Mouse (Mus musculus) lung, embryonic 15.5 days (tissue): ENCODE data around the gene Brinp3. TPM values are rescaled to one million over a fixed set of nuclear protein-coding genes. Genes with fewer than 3 reads are reported as not detected.
A peak's percentile ranks its signal among the peaks of the same experiment; 100 is the strongest.

ENCODE experiments used
- ATAC-seq: fragments of 200-750 bp; cut with Nextera tagmentation; 2 replicates; pipeline ENCODE4 v1.8.0; 2017; ENCODE audit warnings: moderate number of reproducible peaks, borderline replicate concordance; ENCODE audit not compliant: low FRiP score, low TSS enrichment; ENCODE audit errors: extremely low read depth
- H3K27ac ChIP-seq: fragments of 300-500 bp; sonication (generic); 2 replicates; pipeline ENCODE4 v1.5.1; 2015; ENCODE audit warnings: moderate library complexity, mild to moderate bottlenecking, inconsistent platforms
- H3K27me3 ChIP-seq: fragments of 300-500 bp; sonication (generic); 2 replicates; pipeline ENCODE4 v1.6.1; 2015; ENCODE audit warnings: inconsistent platforms
- H3K36me3 ChIP-seq: fragments of 300-500 bp; sonication (generic); 2 replicates; pipeline ENCODE4 v1.6.1; 2015; ENCODE audit warnings: inconsistent platforms
- H3K4me1 ChIP-seq: fragments of 300-500 bp; sonication (generic); 2 replicates; pipeline ENCODE4 v1.6.1; 2015; ENCODE audit warnings: inconsistent platforms
- H3K4me2 ChIP-seq: fragments of 300-500 bp; sonication (generic); 2 replicates; pipeline ENCODE4 v1.6.1; 2015; ENCODE audit warnings: inconsistent platforms, mild to moderate bottlenecking, moderate library complexity
- H3K4me3 ChIP-seq: fragments of 300-500 bp; sonication (generic); 2 replicates; pipeline ENCODE4 v1.5.1; 2015; ENCODE audit warnings: mild to moderate bottlenecking, inconsistent platforms
- H3K9ac ChIP-seq: fragments of 300-500 bp; sonication (generic); 2 replicates; pipeline ENCODE4 v1.6.1; 2015; ENCODE audit warnings: inconsistent platforms
- H3K9me3 ChIP-seq: fragments of 300-500 bp; sonication (generic); 2 replicates; pipeline ENCODE4 v1.6.1; 2016; ENCODE audit warnings: inconsistent platforms
- WGBS: fragments of 180-500 bp; shearing (Covaris S2); methylation state at CpG from one replicate; pipeline ENCODE4 v1.1.7; 2015; 5-methylcytosine and 5-hydroxymethylcytosine counted together
- polyA plus RNA-seq: library from polyadenylated mRNA; unstranded; fragments of >200 nt; fragmentation: Nextera tagmentation; extraction: Ambion mirVana; gene quantifications from 2 replicates; pipeline ENCODE4 v1.2.1, GENCODE M21; 2015

Gene Brinp3
- polyA plus RNA-seq = 0.06 and 0.11 TPM in 2 replicates

DNA sequence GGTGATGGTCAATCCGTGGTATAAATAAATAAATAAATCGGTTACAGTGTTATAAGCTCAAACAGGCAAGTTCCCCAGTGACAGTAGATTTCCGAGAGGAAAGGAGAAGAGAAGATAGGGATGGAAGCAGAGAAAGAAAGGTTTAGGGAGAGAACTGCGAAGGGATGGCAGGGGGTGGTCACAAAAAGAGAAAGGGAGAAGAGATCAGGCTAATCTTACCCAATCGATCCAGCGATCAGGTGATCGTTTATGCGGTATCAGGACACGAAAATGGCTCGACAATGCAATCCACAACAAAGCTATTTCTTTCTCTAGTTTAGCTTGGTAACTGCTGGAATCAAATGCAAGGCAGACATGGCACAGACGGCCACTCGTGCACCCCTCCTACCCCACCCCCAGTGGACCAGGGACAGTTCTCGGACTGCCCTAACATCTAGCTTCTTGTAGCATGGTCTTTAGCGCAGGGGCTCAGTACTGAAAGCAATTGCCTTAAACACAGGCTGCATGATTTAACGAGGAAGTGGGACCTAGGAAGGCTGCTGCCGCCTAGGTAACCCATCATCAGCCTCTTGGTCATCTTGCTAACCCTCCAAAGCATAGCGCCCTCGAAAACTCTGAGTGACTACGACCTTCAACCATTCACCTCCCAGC is at the start of gene Brinp3:
TSS of gene Brinp3 (plus strand) at position 80 of the 651 bp plus-strand sequence.
- Histone ChIP-seq H3K27me3 (peaks cover 39% of the 10 kb centered on the region), H3K9me3 (no peaks in the 10 kb centered on the region), H3K4me2 (peak within 1 kb of the TSS; percentile 46), H3K4me1 (peaks cover 8% of the 10 kb centered on the region; the same call in 1 of the 2 replicates), H3K4me3 (peak within 1 kb of the TSS; percentile 8; the same call in 1 of the 2 replicates), H3K36me3 (no peaks in the 10 kb centered on the region), H3K9ac (no peak within 1 kb of the TSS), H3K27ac (no peak within 1 kb of the TSS)
- ATAC-seq = no peak
- WGBS = 3% methylated on average over 19 of the region's 19 CpGs

DNA sequence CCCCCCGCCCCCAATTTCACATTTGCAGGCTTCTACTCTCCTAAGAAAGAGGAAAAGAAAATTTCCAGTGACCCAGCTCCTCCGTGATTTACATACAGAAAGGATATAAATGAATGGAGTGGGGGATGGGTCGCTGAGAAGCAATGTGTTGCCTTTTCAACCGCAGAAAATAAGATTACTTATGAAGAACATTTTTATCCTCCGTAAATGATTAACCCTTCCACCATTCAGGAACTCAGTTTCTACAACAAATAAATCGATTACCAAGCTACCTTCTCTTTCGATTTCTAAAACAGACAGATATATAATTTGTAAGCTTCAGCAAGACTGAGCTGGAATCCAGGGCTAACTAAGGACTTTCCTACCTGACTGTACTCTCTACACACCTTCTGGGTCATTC is 339 bp upstream of the Brinp3 start:
- peaks cover 8% of the 10 kb centered on the region; the same call in 1 of the 2 replicates for H3K4me1 ChIP-seq
- H3K27me3 ChIP-seq = peaks cover 39% of the 10 kb centered on the region
- ATAC-seq = no peak
- no peaks in the 10 kb centered on the region for H3K36me3 ChIP-seq
- WGBS = 11% methylated on average over 7 of the region's 7 CpGs
- peak overlapping the region; percentile 46 for H3K4me2 ChIP-seq
- no peak overlapping the region for H3K9ac ChIP-seq
- no peaks in the 10 kb centered on the region for H3K9me3 ChIP-seq
- peak overlapping the region; percentile 8; the same call in 1 of the 2 replicates for H3K4me3 ChIP-seq
- no peak overlapping the region for H3K27ac ChIP-seq

GRCm38 (mm10) chr1:146495386-146495785 is 826 bp downstream of the Brinp3 start:
- Histone ChIP-seq H3K9me3 (no peaks in the 10 kb centered on the region), H3K27ac (no peak overlapping the region), H3K4me3 (no peak overlapping the region; the same call in 1 of the 2 replicates), H3K36me3 (no peaks in the 10 kb centered on the region), H3K9ac (no peak overlapping the region), H3K27me3 (peaks cover 39% of the 10 kb centered on the region), H3K4me2 (peak overlapping the region; percentile 46; the same call in 1 of the 2 replicates), H3K4me1 (peaks cover 8% of the 10 kb centered on the region; the same call in 1 of the 2 replicates)
- ATAC-seq = no peak
- WGBS = 1% methylated on average over 3 of the region's 3 CpGs

- ATAC-seq = peak; percentile 55; the same call in 1 of the 2 replicates
- no peak overlapping the region for H3K9ac ChIP-seq
- peaks cover 39% of the 10 kb centered on the region for H3K27me3 ChIP-seq
These were observed 3.0 kb downstream of the Brinp3 start for GRCm38 (mm10) chr1:146497381-146498081.

GRCm38 (mm10) chr1:146498085-146498779 is 3.7 kb downstream of the Brinp3 start:
- whole genome bisulfite sequencing = under 1% methylated on average over 16 of the region's 16 CpGs
- no peaks in the 10 kb centered on the region for H3K36me3 ChIP-seq
- peaks cover 8% of the 10 kb centered on the region; the same call in 1 of the 2 replicates for H3K4me1 ChIP-seq
- no peaks in the 10 kb centered on the region for H3K9me3 ChIP-seq
- H3K4me2 ChIP-seq = peak overlapping the region; percentile 88
- peak overlapping the region; percentile 42 for H3K4me3 ChIP-seq
- peaks cover 39% of the 10 kb centered on the region for H3K27me3 ChIP-seq
- no peak overlapping the region for H3K9ac ChIP-seq
- no peak for ATAC-seq
- H3K27ac ChIP-seq = no peak overlapping the region

More at GRCm38 (mm10) chr1:146497381-146498081, 3.0 kb downstream of the Brinp3 start:
- H3K4me2 ChIP-seq = peak overlapping the region; percentile 88
- peaks cover 8% of the 10 kb centered on the region; the same call in 1 of the 2 replicates for H3K4me1 ChIP-seq
- no peaks in the 10 kb centered on the region for H3K36me3 ChIP-seq
- peak overlapping the region; percentile 42 for H3K4me3 ChIP-seq
- under 1% methylated on average over 28 of the region's 28 CpGs for WGBS
- no peaks in the 10 kb centered on the region for H3K9me3 ChIP-seq
- H3K27ac ChIP-seq = no peak overlapping the region

DNA sequence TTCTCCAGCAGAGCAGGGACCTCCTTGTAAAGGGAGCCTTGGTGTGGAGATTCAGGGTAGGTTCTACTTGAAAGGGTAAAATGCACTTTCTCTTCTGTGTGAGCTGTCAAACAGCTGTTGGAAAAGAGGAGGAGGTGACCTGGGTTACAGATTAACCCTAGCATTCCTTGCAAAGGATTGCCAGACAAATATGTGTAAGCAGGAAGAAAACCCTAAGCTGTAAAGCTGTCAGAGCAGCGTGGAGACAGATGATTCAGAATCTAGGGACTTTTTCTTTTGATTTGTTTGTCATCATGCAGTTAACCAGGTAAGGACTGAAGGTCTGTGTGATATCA is 4.2 kb downstream of the Brinp3 start:
- no peak overlapping the region for H3K9ac ChIP-seq
- peaks cover 39% of the 10 kb centered on the region for H3K27me3 ChIP-seq
- H3K4me1 ChIP-seq = peaks cover 8% of the 10 kb centered on the region; the same call in 1 of the 2 replicates
- no peaks in the 10 kb centered on the region for H3K9me3 ChIP-seq
- peak overlapping the region; percentile 88 for H3K4me2 ChIP-seq
- 3% methylated on average over 1 of the region's 1 CpGs for WGBS
- no peak for ATAC-seq
- no peak overlapping the region for H3K27ac ChIP-seq
- peak overlapping the region; percentile 42; the same call in 1 of the 2 replicates for H3K4me3 ChIP-seq
- no peaks in the 10 kb centered on the region for H3K36me3 ChIP-seq

DNA sequence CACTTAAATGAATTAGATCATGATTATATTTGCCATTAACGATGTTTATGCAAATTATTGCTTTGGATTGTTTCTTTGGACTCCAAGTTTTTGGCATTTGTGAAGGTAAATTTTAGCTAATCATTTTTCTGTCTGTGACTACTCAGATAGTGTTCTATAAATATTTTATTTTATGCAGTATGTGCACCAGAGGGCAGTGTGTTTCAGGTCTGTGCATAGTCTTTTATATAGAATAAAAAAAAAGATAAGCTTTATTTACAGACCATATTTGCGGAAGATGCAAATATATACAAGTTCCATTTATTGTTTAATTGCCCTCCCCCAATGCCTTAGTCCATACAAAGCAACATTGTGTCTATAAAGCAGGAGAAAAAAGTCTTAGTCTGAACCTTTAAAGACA is 20.8 kb downstream of the Brinp3 start:
- Histone ChIP-seq H3K4me1 (no peaks in the 10 kb centered on the region), H3K36me3 (no peaks in the 10 kb centered on the region), H3K4me2 (no peak overlapping the region), H3K9me3 (no peaks in the 10 kb centered on the region), H3K4me3 (no peak overlapping the region), H3K27me3 (no peaks in the 10 kb centered on the region), H3K27ac (no peak overlapping the region), H3K9ac (no peak overlapping the region)
- WGBS = 68% methylated on average over 2 of the region's 2 CpGs
- ATAC-seq = no peak

DNA sequence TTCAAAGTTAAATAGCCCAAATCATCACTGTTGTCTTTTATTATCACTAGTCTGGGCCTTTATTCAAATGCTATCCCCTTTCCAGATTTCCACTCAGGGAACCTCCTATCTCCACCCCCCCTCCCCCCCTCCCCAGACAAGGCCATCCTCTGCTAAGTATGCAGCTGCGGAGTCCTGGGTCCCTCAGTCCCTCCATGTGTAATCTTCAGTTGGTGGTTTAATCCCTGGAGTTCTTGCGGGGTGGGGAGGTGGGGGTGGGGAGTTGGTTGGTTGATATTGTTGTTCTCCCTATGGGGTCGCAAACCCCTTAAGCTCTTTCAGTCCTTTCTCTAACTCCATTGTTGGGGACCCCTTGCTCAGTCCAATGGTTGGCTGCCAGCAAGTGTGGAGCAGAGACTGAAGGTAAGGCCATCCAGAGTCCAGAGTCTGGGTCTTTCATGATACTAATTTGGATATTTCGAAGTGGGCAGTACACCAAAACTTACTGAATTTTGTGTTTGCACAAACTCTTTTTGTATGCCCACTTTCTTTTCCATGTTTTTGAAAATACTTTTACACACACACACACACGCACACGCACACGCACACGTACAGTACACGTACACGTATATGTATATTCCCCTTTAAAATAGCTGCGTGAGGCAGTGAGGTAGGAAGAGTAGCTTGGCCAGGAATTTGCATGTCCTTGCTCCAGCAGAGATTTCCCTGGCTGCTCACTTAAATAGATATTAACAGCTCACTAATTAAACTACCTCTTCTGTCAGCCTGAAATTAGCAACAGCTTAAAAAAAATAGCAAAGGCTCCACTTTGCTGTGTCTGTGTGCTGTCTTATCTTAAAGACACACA is 29.4 kb downstream of the Brinp3 start:
- Histone ChIP-seq H3K27ac (no peak overlapping the region), H3K27me3 (no peaks in the 10 kb centered on the region), H3K4me3 (no peak overlapping the region), H3K9me3 (no peaks in the 10 kb centered on the region), H3K9ac (no peak overlapping the region), H3K36me3 (no peaks in the 10 kb centered on the region), H3K4me1 (no peaks in the 10 kb centered on the region), H3K4me2 (no peak overlapping the region)
- no peak for ATAC-seq
- WGBS = 73% methylated on average over 11 of the region's 11 CpGs

DNA sequence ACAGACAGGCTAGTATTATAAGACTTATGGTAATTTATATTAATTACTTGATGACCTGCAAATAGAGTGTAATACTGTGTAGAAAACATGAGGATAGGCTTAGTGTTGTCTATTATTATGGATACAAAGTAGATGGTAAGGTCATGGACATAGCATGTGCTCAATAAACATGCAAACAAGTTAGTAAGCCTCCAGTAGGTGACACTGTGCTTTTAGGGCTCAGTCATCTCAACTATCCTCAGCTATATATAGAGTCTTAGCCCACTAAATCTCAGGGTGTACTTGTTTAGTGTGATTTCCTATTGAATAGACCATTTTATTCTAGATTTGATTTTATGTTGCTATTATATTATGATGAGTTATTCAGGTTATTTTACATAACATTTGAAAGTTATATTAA is 34.0 kb downstream of the Brinp3 start:
- Histone ChIP-seq H3K4me3 (no peak overlapping the region), H3K27ac (no peak overlapping the region), H3K4me2 (no peak overlapping the region), H3K27me3 (no peaks in the 10 kb centered on the region), H3K9ac (no peak overlapping the region), H3K9me3 (no peaks in the 10 kb centered on the region), H3K36me3 (no peaks in the 10 kb centered on the region), H3K4me1 (no peaks in the 10 kb centered on the region)
- no peak for ATAC-seq

DNA sequence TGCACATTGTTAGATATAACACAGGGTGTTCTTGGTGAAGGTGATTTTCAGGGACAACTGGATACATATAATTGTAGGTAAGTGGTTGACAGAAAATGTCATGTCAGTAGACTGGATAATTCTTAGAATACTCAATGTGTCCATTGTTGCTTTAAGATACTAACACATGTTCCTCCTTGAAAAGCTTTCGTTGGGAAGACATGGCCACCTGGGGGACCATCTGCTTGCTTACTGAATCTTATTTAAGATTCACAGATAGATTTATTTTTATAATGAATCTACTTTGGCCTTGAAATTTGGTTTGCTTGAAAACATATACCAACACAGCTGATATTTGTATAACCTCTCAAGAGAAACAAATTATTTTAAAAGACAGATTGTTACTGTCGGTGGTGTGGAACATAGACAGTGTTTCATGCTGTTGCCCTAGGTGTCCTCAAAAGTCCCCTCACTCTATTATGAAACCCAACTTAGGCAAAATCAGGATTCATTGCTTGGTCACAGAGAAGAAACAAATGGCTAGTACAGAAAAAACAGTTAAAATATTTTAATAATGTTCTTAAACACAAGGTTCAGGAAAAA is 52.4 kb downstream of the Brinp3 start:
- H3K9ac ChIP-seq = no peak overlapping the region
- no peak overlapping the region for H3K27ac ChIP-seq
- WGBS = 81% methylated on average over 2 of the region's 2 CpGs
- H3K4me3 ChIP-seq = no peak overlapping the region
- no peaks in the 10 kb centered on the region for H3K27me3 ChIP-seq
- H3K9me3 ChIP-seq = no peaks in the 10 kb centered on the region
- ATAC-seq = no peak
- no peak overlapping the region for H3K4me2 ChIP-seq
- H3K4me1 ChIP-seq = no peaks in the 10 kb centered on the region
- H3K36me3 ChIP-seq = no peaks in the 10 kb centered on the region

GRCm38 (mm10) chr1:146556982-146557381 is 62.4 kb downstream of the Brinp3 start:
- H3K27ac ChIP-seq = no peak overlapping the region
- H3K9ac ChIP-seq = no peak overlapping the region
- H3K4me2 ChIP-seq = no peak overlapping the region
- no peaks in the 10 kb centered on the region for H3K4me1 ChIP-seq
- no peak overlapping the region for H3K4me3 ChIP-seq
- no peak for ATAC-seq
- H3K9me3 ChIP-seq = no peaks in the 10 kb centered on the region
- no peaks in the 10 kb centered on the region for H3K36me3 ChIP-seq
- H3K27me3 ChIP-seq = no peaks in the 10 kb centered on the region
